Mouse (Mus musculus) heart, postnatal 0 days (tissue): ENCODE measurements around the gene Frem1.

Source experiments
- CTCF ChIP-seq: IDR thresholded peaks from 2 replicates; pipeline ENCODE4 v1.5.1; 2016; ENCODE audit warnings: antibody characterized with exemption, control low read depth, low read depth
- EP300 ChIP-seq: IDR thresholded peaks from 2 replicates; pipeline ENCODE4 v1.6.1; 2016; ENCODE audit warnings: antibody characterized with exemption, low read depth

DNA sequence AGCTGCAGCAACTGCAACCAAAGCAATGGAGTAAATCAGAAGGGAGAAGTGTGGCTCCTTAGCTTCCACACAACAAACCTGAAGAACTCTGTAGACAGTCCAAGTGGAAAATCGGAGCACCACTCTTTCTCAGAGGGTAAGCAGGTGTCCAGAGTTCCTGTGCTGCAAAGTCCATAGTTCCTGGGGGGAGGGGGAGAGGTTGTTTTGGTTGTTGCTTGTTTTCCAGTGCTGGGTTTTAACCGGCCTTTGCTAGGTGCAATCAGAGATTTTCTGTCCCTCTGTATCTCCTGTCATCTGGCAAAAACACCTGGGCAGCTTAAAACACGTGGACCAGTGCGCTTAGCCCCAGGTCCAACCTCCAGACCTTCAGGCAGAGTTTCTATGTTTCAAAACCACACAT lies 177.3 kb downstream of the Frem1 start:
- TF ChIP-seq EP300: no peak
- TF ChIP-seq CTCF: no peak
